Mouse (Mus musculus) spleen, embryonic (tissue): Measurements from ENCODE around the gene Ubap2.

Experiments
- CTCF ChIA-PET: fragments of 350-600 bp; sonication (Branson Sonifier 250); formaldehyde crosslinking; loops from one replicate; lab custom pipeline; 2022; lab: Charles Lee

The Ubap2 gene

GRCm38 (mm10) chr4:41174631-41175030 lies 100.3 kb downstream of the Ubap2 start:
- CTCF ChIA-PET = interaction anchor here (0.5 kb wide), 1 partner anchor 278 kb away, joined by 10 read pairs; no protein-coding TSS in a partner anchor

GRCm38 (mm10) chr4:41170970-41171369 lies 104.0 kb downstream of the Ubap2 start:
- CTCF ChIA-PET = no interaction called here

DNA sequence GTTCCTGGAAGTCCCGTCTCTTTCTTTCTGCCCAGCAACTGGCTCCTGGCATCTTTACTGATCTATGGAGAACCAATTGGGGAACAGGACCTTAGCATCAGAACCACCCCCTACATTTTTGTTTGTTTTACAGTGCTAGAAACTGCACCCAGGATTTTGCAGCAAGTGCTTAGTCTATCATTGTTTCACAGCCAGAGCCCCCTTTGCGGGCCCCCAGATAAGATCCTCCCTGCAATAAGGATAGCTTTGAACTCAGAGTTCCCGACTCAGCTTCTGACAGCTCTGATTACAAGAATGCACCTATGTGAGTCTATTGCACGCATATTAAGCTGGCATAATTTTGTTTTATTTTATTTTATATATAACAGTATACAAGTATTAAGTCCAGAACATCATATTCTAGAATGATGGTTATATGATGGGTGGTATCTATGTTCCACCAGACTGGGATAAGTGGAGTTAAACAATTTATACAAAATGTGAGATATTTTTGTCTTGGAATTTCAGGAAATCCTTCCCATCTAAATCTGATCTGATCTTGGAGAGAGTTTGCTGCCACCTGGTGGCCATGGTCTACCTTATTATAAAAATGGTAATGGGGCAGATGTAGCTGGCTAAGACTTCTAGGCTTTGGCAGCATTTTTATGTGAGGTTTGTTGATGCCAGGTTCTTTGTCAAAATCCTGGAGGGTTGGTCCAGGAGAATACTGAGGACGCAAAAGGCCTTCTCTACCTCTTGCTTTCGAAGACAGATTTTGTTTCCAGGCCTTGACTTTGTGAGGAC lies 109.1 kb downstream of the Ubap2 start:
- CTCF ChIA-PET = interaction anchor here (1.6 to 1.7 kb wide), 2 partner anchors 12 to 36 kb away, joined by 4 to 7 read pairs; no protein-coding TSS in a partner anchor

DNA sequence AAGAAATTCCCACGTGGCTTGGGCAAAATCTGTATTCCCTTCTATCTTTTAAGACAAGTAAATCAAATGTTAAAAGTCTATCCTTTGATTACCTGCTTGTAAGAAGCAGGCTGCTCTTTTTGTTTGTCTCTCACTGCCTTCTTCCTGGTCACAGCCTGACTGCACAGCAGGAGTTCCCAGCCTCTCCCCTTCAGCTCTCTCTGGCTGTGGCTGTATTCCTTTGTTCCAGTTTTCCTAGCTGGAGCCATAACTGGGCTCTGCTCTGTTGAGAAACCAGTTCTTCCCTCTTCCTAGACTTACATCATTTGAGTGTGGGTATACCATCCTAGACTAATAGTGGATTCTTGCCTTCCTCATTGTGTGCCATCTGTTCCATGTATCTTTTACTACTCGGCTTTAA lies 110.0 kb downstream of the Ubap2 start:
- CTCF ChIA-PET = interaction anchor here (0.5 to 1.7 kb wide), 3 partner anchors 11 to 115 kb away, joined by 3 to 4 read pairs (median 3); no protein-coding TSS in a partner anchor

GRCm38 (mm10) chr4:41161232-41161631 lies 113.7 kb downstream of the Ubap2 start:
- CTCF ChIA-PET = interaction anchor here (0.5 kb wide), 1 partner anchor 304 kb away, joined by 14 read pairs; no protein-coding TSS in a partner anchor

- CTCF ChIA-PET = no interaction called here
These were observed 116.7 kb downstream of the Ubap2 start for GRCm38 (mm10) chr4:41158251-41158650.

DNA sequence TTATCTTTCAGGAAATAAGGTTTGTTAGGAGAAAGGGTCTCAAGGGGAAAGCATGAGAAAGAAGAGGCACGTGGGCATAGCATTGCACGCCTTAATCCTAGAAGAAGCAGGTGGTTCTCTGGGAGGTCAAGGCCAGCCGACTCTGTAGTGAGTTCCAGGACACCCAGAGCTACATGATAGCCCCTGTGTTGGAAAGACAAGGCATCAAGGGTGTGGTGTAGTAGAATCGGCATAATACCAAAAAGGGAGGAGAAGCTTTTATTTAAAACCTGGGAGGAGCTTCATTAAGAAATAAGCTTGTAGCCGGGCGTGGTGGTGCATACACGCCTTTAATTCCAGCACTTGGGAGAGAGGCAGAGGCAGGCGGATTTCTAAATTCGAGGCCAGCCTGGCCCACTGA lies 118.0 kb downstream of the Ubap2 start:
- CTCF ChIA-PET = interaction anchor here (0.7 kb wide), 1 partner anchor 219 kb away, joined by 3 read pairs; no protein-coding TSS in a partner anchor

DNA sequence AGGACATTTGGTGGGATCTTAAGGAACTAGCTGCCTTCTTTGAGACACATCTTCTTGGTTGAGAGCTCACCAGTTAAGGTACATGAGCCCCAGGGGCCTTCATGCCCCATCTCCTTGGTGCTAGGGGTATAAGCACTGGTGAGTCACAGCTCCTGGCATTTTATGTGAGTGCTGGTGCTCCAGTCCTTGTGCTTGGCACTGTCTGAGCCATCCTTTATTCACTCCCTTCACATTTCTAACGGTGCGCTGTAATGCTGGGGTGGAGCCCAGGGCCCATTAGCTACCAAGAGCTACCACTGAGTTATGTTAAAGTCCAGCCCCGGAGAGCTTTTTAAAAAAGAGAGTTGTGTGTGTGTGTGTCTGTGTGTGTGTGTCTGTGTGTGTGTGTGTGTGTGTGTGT lies 121.8 kb downstream of the Ubap2 start:
- CTCF ChIA-PET = no interaction called here

DNA sequence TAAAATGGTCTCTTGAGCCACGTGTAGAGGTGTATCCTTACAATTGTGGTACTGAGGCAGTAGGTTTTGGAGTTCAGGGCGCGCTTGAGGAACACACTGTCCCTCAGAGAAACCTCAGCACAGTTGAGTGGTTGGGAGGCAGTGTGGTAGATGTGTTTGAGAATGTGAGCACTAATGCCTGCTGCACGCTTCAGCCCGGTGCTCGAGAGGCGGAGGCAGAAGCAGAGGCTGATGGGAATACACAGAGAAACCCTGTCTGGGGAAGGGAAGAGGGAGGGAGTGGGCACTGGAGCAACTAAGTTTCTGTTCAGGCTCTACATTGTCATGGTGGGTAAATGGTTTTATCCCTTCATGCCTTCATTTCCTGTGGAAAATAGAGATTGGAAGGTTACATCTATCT lies 123.8 kb downstream of the Ubap2 start:
- CTCF ChIA-PET = no interaction called here

DNA sequence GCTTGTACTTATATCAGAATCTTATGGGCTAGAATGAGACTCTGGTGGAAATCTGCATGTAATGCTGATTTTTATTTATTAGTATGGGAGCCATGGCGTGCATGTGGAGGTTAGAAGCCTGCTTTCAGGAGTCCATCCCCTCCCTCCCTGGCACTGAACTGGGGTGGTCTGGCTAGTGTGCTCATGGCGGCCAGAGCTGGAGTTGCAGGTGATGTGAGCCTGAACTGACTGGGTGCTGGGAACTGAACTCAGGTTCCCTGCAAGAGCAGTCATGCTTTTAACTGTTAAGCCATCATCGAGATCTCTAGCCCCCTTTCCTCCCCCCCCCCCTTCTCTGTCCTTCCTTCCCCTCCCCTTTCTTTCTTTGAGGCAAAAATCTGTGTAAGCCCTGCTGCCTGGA lies 125.1 kb downstream of the Ubap2 start:
- CTCF ChIA-PET = no interaction called here
